Mouse (Mus musculus): ENCODE measurements around the gene Pmpca. TPM values are rescaled to one million over a fixed set of nuclear protein-coding genes. Genes with fewer than 3 reads are reported as not detected.
A peak's percentile ranks its signal among the peaks of the same experiment; 100 is the strongest.

Pmpca gene
- polyA plus RNA-seq, 1 experiment from 2014 or later: 103 TPM

- no peaks in the 10 kb centered on the region; the same call in 1 of the 2 replicates for H3K4me1 ChIP-seq (ENCODE audit: control insufficient read depth, insufficient read depth, low read length)
- H3K9ac ChIP-seq (replicated peaks; ENCODE audit: low read length): no peak overlapping the region
- peak overlapping the region; percentile 12 for H3K4me3 ChIP-seq (ENCODE audit: low read depth, low read length)
- H3K27me3 ChIP-seq (ENCODE audit: control insufficient read depth, insufficient read depth, low read length): no peaks in the 10 kb centered on the region
- WGBS: 89% methylated on average over 3 of the region's 3 CpGs
- no peak for DNase-seq (ENCODE audit: low spot score)
- H3K4me2 ChIP-seq (ENCODE audit: low read depth, low read length): peak overlapping the region; percentile 7; the same call in 1 of the 2 replicates
- H3K9me3 ChIP-seq (replicated peaks; ENCODE audit: control insufficient read depth, low read length): no peaks in the 10 kb centered on the region
- H3K27ac ChIP-seq (replicated peaks; ENCODE audit: low read depth, low read length): no peak overlapping the region
- H3K36me3 ChIP-seq (replicated peaks; ENCODE audit: control insufficient read depth, insufficient read depth, low read depth, low read length): peaks cover 8% of the 10 kb centered on the region
- no peak for ATAC-seq (replicated peaks; ENCODE audit: insufficient number of reproducible peaks, low FRiP score, low TSS enrichment, low read depth)
These were observed 1.4 kb upstream of the Pmpca start for GRCm38 (mm10) chr2:26387713-26388112.

GRCm38 (mm10) chr2:26388682-26389153 is 421 bp upstream of the Pmpca start:
- peak overlapping the region; percentile 94 for H3K4me3 ChIP-seq (ENCODE audit: low read depth, low read length)
- no peaks in the 10 kb centered on the region for H3K27me3 ChIP-seq (ENCODE audit: control insufficient read depth, insufficient read depth, low read length)
- peak overlapping the region; percentile 78 for H3K4me2 ChIP-seq (ENCODE audit: low read depth, low read length)
- DNase-seq (ENCODE audit: low spot score) (no peak), ATAC-seq (replicated peaks; ENCODE audit: insufficient number of reproducible peaks, low FRiP score, low TSS enrichment, low read depth) (peak; percentile 78)
- peak overlapping the region; percentile 93 for H3K9ac ChIP-seq (replicated peaks; ENCODE audit: low read length)
- H3K4me1 ChIP-seq (ENCODE audit: control insufficient read depth, insufficient read depth, low read length): no peaks in the 10 kb centered on the region; the same call in 1 of the 2 replicates
- under 1% methylated on average over 30 of the region's 45 CpGs for WGBS
- H3K36me3 ChIP-seq (replicated peaks; ENCODE audit: control insufficient read depth, insufficient read depth, low read depth, low read length): peaks cover 10% of the 10 kb centered on the region
- peak overlapping the region; percentile 16; the same call in 1 of the 2 replicates for H3K27ac ChIP-seq (replicated peaks; ENCODE audit: low read depth, low read length)
- H3K9me3 ChIP-seq (replicated peaks; ENCODE audit: control insufficient read depth, low read length): no peaks in the 10 kb centered on the region

GRCm38 (mm10) chr2:26390954-26391353 is 1.8 kb downstream of the Pmpca start:
- no peak overlapping the region for H3K9ac ChIP-seq (replicated peaks; ENCODE audit: low read length)
- DNase-seq (ENCODE audit: low spot score) (no peak), ATAC-seq (replicated peaks; ENCODE audit: insufficient number of reproducible peaks, low FRiP score, low TSS enrichment, low read depth) (no peak)
- peaks cover 23% of the 10 kb centered on the region for H3K36me3 ChIP-seq (replicated peaks; ENCODE audit: control insufficient read depth, insufficient read depth, low read depth, low read length)
- H3K4me3 ChIP-seq (ENCODE audit: low read depth, low read length): no peak overlapping the region
- WGBS: 89% methylated on average over 3 of the region's 3 CpGs
- H3K27me3 ChIP-seq (ENCODE audit: control insufficient read depth, insufficient read depth, low read length): no peaks in the 10 kb centered on the region
- no peaks in the 10 kb centered on the region for H3K9me3 ChIP-seq (replicated peaks; ENCODE audit: control insufficient read depth, low read length)
- H3K4me2 ChIP-seq (ENCODE audit: low read depth, low read length): no peak overlapping the region
- no peaks in the 10 kb centered on the region; the same call in 1 of the 2 replicates for H3K4me1 ChIP-seq (ENCODE audit: control insufficient read depth, insufficient read depth, low read length)
- no peak overlapping the region for H3K27ac ChIP-seq (replicated peaks; ENCODE audit: low read depth, low read length)

GRCm38 (mm10) chr2:26391617-26392016 is 2.5 kb downstream of the Pmpca start:
- Histone ChIP-seq H3K4me3 (ENCODE audit: low read depth, low read length) (no peak overlapping the region), H3K9ac (replicated peaks; ENCODE audit: low read length) (no peak overlapping the region), H3K27me3 (ENCODE audit: control insufficient read depth, insufficient read depth, low read length) (no peaks in the 10 kb centered on the region), H3K36me3 (replicated peaks; ENCODE audit: control insufficient read depth, insufficient read depth, low read depth, low read length) (peaks cover 27% of the 10 kb centered on the region), H3K27ac (replicated peaks; ENCODE audit: low read depth, low read length) (no peak overlapping the region), H3K4me2 (ENCODE audit: low read depth, low read length) (no peak overlapping the region), H3K4me1 (ENCODE audit: control insufficient read depth, insufficient read depth, low read length) (no peaks in the 10 kb centered on the region; the same call in 1 of the 2 replicates), H3K9me3 (replicated peaks; ENCODE audit: control insufficient read depth, low read length) (no peaks in the 10 kb centered on the region)
- 92% methylated on average over 6 of the region's 6 CpGs for WGBS
- no peak for ATAC-seq (replicated peaks; ENCODE audit: insufficient number of reproducible peaks, low FRiP score, low TSS enrichment, low read depth)
- no peak for DNase-seq (ENCODE audit: low spot score)

GRCm38 (mm10) chr2:26398978-26399377 is 9.8 kb downstream of the Pmpca start:
- Histone ChIP-seq H3K36me3 (replicated peaks; ENCODE audit: control insufficient read depth, insufficient read depth, low read depth, low read length) (peaks cover 33% of the 10 kb centered on the region), H3K27ac (replicated peaks; ENCODE audit: low read depth, low read length) (no peak overlapping the region), H3K9ac (replicated peaks; ENCODE audit: low read length) (no peak overlapping the region), H3K9me3 (replicated peaks; ENCODE audit: control insufficient read depth, low read length) (no peaks in the 10 kb centered on the region), H3K4me2 (ENCODE audit: low read depth, low read length) (no peak overlapping the region), H3K4me3 (ENCODE audit: low read depth, low read length) (no peak overlapping the region), H3K4me1 (ENCODE audit: control insufficient read depth, insufficient read depth, low read length) (no peaks in the 10 kb centered on the region), H3K27me3 (ENCODE audit: control insufficient read depth, insufficient read depth, low read length) (no peaks in the 10 kb centered on the region)
- 88% methylated on average over 8 of the region's 8 CpGs for WGBS
- ATAC-seq (replicated peaks; ENCODE audit: insufficient number of reproducible peaks, low FRiP score, low TSS enrichment, low read depth) (no peak), DNase-seq (ENCODE audit: low spot score) (no peak)

GRCm38 (mm10) chr2:26399647-26400046 is 10.5 kb downstream of the Pmpca start:
- ATAC-seq (replicated peaks; ENCODE audit: insufficient number of reproducible peaks, low FRiP score, low TSS enrichment, low read depth): no peak

GRCm38 (mm10) chr2:26400296-26400695 is 11.2 kb downstream of the Pmpca start:
- DNase-seq (ENCODE audit: low spot score) (no peak), ATAC-seq (replicated peaks; ENCODE audit: insufficient number of reproducible peaks, low FRiP score, low TSS enrichment, low read depth) (no peak)
- WGBS: 88% methylated on average over 5 of the region's 5 CpGs

More at GRCm38 (mm10) chr2:26399647-26400046, 10.5 kb downstream of the Pmpca start:
- Histone ChIP-seq H3K27me3 (ENCODE audit: control insufficient read depth, insufficient read depth, low read length) (no peaks in the 10 kb centered on the region), H3K4me3 (ENCODE audit: low read depth, low read length) (no peak overlapping the region), H3K27ac (replicated peaks; ENCODE audit: low read depth, low read length) (no peak overlapping the region), H3K4me1 (ENCODE audit: control insufficient read depth, insufficient read depth, low read length) (no peaks in the 10 kb centered on the region), H3K9ac (replicated peaks; ENCODE audit: low read length) (no peak overlapping the region), H3K36me3 (replicated peaks; ENCODE audit: control insufficient read depth, insufficient read depth, low read depth, low read length) (peaks cover 31% of the 10 kb centered on the region), H3K9me3 (replicated peaks; ENCODE audit: control insufficient read depth, low read length) (no peaks in the 10 kb centered on the region), H3K4me2 (ENCODE audit: low read depth, low read length) (no peak overlapping the region)
- WGBS: 90% methylated on average over 5 of the region's 5 CpGs
- DNase-seq (ENCODE audit: low spot score): no peak

GRCm38 (mm10) chr2:26401023-26401422 is 11.9 kb downstream of the Pmpca start:
- no peak overlapping the region for H3K9ac ChIP-seq (replicated peaks; ENCODE audit: low read length)
- no peaks in the 10 kb centered on the region for H3K9me3 ChIP-seq (replicated peaks; ENCODE audit: control insufficient read depth, low read length)
- no peak for ATAC-seq (replicated peaks; ENCODE audit: insufficient number of reproducible peaks, low FRiP score, low TSS enrichment, low read depth)
- H3K36me3 ChIP-seq (replicated peaks; ENCODE audit: control insufficient read depth, insufficient read depth, low read depth, low read length): peaks cover 19% of the 10 kb centered on the region
- H3K4me3 ChIP-seq (ENCODE audit: low read depth, low read length): no peak overlapping the region
- DNase-seq (ENCODE audit: low spot score): no peak
- H3K4me1 ChIP-seq (ENCODE audit: control insufficient read depth, insufficient read depth, low read length): no peaks in the 10 kb centered on the region
- 90% methylated on average over 4 of the region's 4 CpGs for WGBS
- H3K27me3 ChIP-seq (ENCODE audit: control insufficient read depth, insufficient read depth, low read length): no peaks in the 10 kb centered on the region
- no peak overlapping the region for H3K27ac ChIP-seq (replicated peaks; ENCODE audit: low read depth, low read length)
- no peak overlapping the region for H3K4me2 ChIP-seq (ENCODE audit: low read depth, low read length)

More at GRCm38 (mm10) chr2:26400296-26400695, 11.2 kb downstream of the Pmpca start:
- Histone ChIP-seq H3K4me3 (ENCODE audit: low read depth, low read length) (no peak overlapping the region), H3K4me1 (ENCODE audit: control insufficient read depth, insufficient read depth, low read length) (no peaks in the 10 kb centered on the region), H3K27me3 (ENCODE audit: control insufficient read depth, insufficient read depth, low read length) (no peaks in the 10 kb centered on the region), H3K27ac (replicated peaks; ENCODE audit: low read depth, low read length) (no peak overlapping the region), H3K36me3 (replicated peaks; ENCODE audit: control insufficient read depth, insufficient read depth, low read depth, low read length) (peaks cover 25% of the 10 kb centered on the region), H3K9me3 (replicated peaks; ENCODE audit: control insufficient read depth, low read length) (no peaks in the 10 kb centered on the region), H3K4me2 (ENCODE audit: low read depth, low read length) (no peak overlapping the region), H3K9ac (replicated peaks; ENCODE audit: low read length) (no peak overlapping the region)
